Mouse (Mus musculus): ENCODE measurements around the gene Ralgds. TPM values are rescaled to one million over a fixed set of nuclear protein-coding genes. Genes with fewer than 3 reads are reported as not detected.
A peak's percentile ranks its signal among the peaks of the same experiment; 100 is the strongest.

The Ralgds gene
- total RNA-seq, 2 experiments from 2014 or later, result 115 to 132 TPM

- DNase-seq (ENCODE audit: extremely low spot score in 1 of 2, low spot score in 1 of 2), result no peak
Measured at GRCm38 (mm10) chr2:28529856-28530255, 16.9 kb downstream of the Ralgds start.

- DNase-seq (ENCODE audit: extremely low spot score in 1 of 2, low spot score in 1 of 2), result no peak
Measured at GRCm38 (mm10) chr2:28530311-28530710, 17.4 kb downstream of the Ralgds start.

GRCm38 (mm10) chr2:28532938-28533771, 20.2 kb downstream of the Ralgds start:
- peak; percentile 65 to 67 for DNase-seq (ENCODE audit: extremely low spot score in 1 of 2, low spot score in 1 of 2)

GRCm38 (mm10) chr2:28533901-28534435, 21.0 kb downstream of the Ralgds start:
- no peak for DNase-seq (ENCODE audit: extremely low spot score in 1 of 2, low spot score in 1 of 2)

GRCm38 (mm10) chr2:28534436-28535262, 21.7 kb downstream of the Ralgds start:
- DNase-seq (ENCODE audit: extremely low spot score in 1 of 2, low spot score in 1 of 2), result no peak

- DNase-seq (ENCODE audit: extremely low spot score in 1 of 2, low spot score in 1 of 2), result no peak
Measured at GRCm38 (mm10) chr2:28535263-28535540, 22.3 kb downstream of the Ralgds start.

- peak in 1 of 2 experiments; percentile 43 for DNase-seq (ENCODE audit: extremely low spot score in 1 of 2, low spot score in 1 of 2)
Measured at GRCm38 (mm10) chr2:28535650-28536049, 22.7 kb downstream of the Ralgds start.

GRCm38 (mm10) chr2:28536166-28536565, 23.2 kb downstream of the Ralgds start:
- no peak for DNase-seq (ENCODE audit: extremely low spot score in 1 of 2, low spot score in 1 of 2)

GRCm38 (mm10) chr2:28536766-28537633, 24.1 kb downstream of the Ralgds start:
- DNase-seq (ENCODE audit: extremely low spot score in 1 of 2, low spot score in 1 of 2), result no peak

GRCm38 (mm10) chr2:28537634-28537920, 24.7 kb downstream of the Ralgds start:
- DNase-seq (ENCODE audit: extremely low spot score in 1 of 2, low spot score in 1 of 2), result no peak

- DNase-seq (ENCODE audit: extremely low spot score in 1 of 2, low spot score in 1 of 2), result no peak
Measured at GRCm38 (mm10) chr2:28537995-28538816, 25.3 kb downstream of the Ralgds start.

GRCm38 (mm10) chr2:28538817-28539128, 25.8 kb downstream of the Ralgds start:
- DNase-seq (ENCODE audit: extremely low spot score in 1 of 2, low spot score in 1 of 2), result no peak

- peak in 1 of 2 experiments; percentile 54 for DNase-seq (ENCODE audit: extremely low spot score in 1 of 2, low spot score in 1 of 2)
Measured at GRCm38 (mm10) chr2:28539206-28539605, 26.3 kb downstream of the Ralgds start.

GRCm38 (mm10) chr2:28539949-28540348, 27.0 kb downstream of the Ralgds start:
- no peak for DNase-seq (ENCODE audit: extremely low spot score in 1 of 2, low spot score in 1 of 2)

- no peak for DNase-seq (ENCODE audit: extremely low spot score in 1 of 2, low spot score in 1 of 2)
Measured at GRCm38 (mm10) chr2:28540587-28541227, 27.8 kb downstream of the Ralgds start.

- DNase-seq (ENCODE audit: extremely low spot score in 1 of 2, low spot score in 1 of 2), result peak in 1 of 2 experiments; percentile 55
Measured at GRCm38 (mm10) chr2:28543894-28544293, 31.0 kb downstream of the Ralgds start.

GRCm38 (mm10) chr2:28545976-28546375, 33.1 kb downstream of the Ralgds start:
- no peak for DNase-seq (ENCODE audit: extremely low spot score in 1 of 2, low spot score in 1 of 2)

GRCm38 (mm10) chr2:28546560-28546959, 33.6 kb downstream of the Ralgds start:
- no peak for DNase-seq (ENCODE audit: extremely low spot score in 1 of 2, low spot score in 1 of 2)

All from layer of hippocampus, postnatal 25 days (tissue).